Mouse (Mus musculus): ENCODE data around the gene Ltbp1. TPM values are rescaled to one million over a fixed set of nuclear protein-coding genes. Genes with fewer than 3 reads are reported as not detected.
"Not testable (repeated sequence)": the region's sequence is repeated elsewhere in the genome, so short reads cannot be mapped to it uniquely, and the experiment has no call there.

The Ltbp1 gene
- total RNA-seq, 2 experiments from 2014 or later, result 18.7 to 19.0 TPM

DNA sequence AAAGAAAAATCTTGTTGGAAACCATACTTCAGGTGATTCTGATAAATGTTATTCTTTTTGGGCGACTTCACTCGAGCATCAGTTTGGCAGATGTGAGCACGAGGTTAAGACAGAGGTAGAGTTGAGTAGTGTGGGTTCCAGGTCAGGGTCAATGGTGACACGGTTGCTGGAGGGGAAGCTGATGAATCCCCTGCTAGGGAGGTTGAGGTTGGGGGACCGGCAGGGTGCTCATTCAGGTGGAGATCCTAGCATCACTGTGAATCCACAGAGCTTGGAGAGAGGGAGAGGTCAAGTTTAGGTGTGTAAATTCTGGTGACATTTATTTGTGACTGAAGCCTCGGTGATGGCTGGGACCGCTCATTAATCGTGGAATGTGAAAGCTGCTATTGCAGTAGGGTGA lies 110.2 kb downstream of the Ltbp1 start:
- DNase-seq, result no peak

DNA sequence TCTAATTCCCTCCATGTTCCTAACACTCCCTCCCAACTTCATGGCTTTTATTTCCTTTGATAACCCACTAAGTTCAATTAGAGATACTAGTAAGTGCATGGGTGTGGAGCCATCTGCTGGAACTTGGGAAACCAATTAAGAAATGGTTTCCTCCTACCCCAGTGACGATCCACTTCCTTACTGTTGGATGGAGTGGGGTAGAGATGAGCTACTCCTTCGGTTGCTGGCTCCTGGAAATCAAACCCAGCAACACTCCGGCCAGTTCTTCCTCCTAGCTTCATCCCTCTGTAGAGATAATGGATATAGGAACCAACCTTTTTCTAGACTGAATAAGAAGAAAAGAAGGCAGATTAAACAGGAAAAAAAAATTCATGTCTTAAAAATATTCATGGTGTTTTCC lies 113.5 kb downstream of the Ltbp1 start:
- no peak for DNase-seq

DNA sequence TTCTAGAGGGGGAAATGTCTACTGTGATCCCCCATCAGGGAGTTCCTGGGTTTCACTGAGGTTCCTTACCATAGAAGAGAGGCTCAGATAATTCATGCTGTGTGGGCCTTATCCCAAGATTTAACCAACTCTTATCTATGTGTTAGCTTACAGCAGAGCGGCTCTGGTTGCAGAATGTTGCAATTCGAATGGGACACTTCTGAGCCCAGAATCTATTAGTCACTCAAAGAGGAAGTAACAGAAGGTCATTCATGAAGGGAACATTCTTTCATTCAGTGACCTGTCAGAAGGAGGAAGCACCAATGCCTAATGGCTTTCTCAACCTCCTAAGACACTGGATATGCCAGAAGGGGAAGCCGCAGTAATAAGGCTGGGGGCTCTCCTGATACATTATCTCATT lies 114.1 kb downstream of the Ltbp1 start:
- DNase-seq, result peak; percentile 28

DNA sequence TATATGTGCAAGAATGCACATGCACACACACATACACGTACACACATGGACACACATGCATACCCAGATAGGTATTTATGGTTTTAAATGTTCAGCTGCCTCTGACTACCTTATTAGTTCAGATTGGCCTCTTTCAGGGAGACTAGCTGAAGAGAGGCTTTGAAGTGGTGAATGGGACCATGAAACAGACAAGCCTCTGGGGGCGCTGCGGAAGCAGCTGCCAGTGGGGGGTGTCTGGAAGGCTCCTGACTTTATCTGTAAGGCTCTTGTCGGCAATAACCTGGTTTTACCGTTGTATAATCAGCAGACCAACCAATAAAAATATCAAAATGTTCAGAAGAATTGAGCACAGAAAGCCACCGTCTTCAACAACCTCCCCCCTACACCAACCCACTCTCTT lies 114.7 kb downstream of the Ltbp1 start:
- DNase-seq, result no peak

DNA sequence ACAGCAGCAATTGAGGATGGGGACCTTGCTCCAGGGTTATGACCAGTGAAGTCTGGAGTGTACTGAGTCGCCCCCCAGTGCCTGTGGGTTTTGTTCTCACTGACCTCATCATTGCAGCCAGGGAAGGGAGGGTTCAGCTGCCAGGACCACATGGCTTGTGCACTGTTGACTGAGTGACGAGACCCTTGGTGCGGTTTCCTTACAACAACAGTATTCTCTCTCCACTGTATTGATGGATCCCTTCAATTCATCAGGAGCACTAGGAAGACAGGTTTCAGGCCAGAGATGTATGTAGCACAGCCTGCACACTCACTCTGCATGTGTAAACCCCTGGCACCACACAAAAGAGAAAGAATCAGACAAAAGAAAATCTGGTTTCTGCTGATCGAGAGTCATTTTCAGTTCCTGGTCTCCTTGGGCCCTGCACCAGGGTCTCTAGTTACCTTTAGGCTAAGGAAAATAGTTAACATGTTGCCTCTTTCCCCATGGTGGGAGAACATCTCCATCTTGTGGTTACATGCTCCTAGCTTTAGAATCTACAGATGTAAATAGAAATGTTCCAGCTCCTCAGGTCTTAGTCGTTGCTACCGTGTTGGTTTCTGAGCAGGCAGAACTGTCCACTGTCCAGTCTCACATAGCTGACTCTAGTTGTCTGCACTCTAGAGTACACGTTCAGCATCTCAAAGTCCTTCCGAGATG lies 117.4 kb downstream of the Ltbp1 start:
- DNase-seq, result no peak

DNA sequence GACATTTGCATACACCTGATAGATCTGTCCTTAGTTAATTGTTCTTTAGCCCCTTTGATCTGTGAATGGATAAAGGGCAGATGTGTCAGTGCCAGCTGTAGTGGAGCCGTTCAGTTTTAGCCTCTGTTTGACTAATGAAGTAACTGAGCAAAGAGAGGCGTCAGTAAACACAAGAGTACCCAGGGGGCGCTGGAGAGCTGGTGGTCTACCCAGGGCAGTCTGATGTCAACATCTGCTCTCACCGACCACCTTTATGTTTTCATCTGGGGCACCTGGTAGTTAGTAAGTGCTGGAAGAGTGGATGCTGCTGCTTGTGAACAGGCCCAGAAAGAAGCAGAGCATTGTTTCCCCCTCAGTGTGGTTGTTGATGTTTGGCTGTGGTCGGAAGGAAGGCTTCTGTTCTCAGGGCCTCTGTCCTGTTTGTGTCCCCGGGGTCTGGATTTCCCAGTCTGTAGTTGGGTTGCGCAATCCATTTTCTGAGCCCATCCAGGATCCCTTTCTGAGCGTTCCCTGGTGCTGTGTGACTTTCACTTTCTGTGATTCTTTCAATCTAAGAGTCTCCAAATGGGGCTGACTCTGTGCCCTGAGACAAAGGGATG lies 123.1 kb downstream of the Ltbp1 start:
- DNase-seq, result peak; percentile 61

DNA sequence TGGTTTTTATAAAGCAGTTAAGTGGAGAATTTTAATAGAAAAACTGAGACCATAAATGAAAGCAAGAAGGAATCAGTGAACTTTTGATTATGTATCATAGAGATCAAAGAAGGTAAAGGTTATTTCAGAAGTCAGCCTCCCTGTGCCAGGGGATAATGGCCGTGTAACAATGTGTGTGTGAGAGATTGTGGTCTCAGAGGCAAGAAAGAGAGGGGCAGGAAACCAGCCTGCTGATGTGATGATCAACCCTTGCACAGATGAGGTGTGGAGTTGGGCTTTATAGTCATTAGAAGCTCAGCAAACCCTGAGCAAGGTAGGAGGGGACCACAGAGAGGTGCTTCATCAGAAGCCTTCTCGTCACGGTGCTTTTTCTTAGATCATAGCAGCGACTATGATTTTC lies 128.6 kb downstream of the Ltbp1 start:
- no peak for DNase-seq

DNA sequence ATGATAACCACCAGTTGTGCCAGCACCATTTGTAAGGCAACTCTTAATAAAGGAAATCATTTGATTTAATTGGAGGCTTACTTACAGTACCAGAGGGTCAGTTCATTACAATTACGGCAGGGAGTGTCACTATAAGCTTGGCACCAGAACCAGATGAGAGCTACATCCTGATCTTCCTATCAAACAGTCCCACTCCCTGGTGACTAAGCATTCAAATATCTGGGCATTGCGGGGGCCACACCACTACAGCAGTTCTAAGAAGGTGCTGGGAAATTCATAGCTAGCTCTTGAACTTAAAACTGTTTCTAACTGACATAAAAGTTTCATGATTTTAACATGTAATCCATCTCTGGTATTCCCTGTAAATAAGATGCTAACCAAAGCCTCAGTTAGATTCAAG lies 134.4 kb downstream of the Ltbp1 start:
- no peak for DNase-seq

DNA sequence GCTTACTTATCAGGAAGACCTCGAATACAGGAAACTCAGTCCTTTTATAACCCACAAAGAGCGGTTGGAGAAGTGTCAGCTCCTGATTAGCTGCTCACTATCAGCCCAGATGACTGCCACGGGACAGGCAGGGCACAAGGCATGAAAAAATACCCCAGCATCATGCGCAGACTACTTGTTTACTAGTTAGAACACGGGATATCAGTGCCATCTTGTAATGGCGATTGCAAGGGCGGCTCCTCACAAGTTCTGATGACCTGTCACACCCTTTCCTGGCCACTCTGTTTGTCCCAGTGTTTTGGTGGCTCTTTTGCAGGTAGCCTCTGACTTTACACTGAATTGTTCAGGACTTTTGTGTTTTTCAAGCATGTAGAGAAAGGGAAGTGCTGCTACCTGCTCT lies 137.5 kb downstream of the Ltbp1 start:
- not testable (repeated sequence) for DNase-seq

DNA sequence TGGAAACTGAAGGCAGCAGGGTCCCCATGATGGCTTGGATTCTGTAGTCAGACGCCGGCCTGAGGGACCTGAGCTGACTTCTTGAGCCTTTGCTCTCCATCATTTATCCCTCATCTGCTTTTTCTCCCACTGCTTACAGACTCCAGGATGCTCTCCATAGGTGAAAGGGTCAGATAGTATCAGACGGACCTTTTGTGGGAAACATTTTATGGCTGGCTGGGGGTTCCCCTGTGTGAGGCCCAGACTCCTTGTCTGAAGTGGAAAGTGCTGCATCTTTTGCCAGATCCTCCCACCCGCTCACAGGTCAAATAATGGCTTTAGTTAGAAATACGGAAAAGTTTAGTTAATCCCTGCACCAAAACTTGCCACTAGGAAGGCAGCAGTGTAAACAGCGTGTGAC lies 138.6 kb downstream of the Ltbp1 start:
- DNase-seq, result no peak

DNA sequence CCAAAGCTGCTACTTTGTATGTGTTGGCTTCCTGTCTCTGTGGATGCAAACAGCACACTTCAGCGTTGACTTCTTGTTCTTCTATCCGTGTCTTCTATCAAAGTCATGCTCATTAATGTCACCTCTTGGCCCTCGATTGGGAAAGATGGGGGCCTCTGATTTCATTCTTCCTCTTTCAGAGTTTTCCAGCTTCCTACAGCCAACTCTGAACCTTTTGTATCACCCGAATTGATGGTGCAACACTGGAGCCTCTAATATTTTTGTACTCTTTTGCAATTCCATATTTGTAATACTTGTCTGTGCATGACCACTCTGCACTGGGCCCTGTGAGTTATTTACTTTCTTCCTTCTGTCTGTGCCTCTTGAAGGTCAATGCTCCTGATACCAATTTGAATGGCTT lies 141.8 kb downstream of the Ltbp1 start:
- no peak for DNase-seq

DNA sequence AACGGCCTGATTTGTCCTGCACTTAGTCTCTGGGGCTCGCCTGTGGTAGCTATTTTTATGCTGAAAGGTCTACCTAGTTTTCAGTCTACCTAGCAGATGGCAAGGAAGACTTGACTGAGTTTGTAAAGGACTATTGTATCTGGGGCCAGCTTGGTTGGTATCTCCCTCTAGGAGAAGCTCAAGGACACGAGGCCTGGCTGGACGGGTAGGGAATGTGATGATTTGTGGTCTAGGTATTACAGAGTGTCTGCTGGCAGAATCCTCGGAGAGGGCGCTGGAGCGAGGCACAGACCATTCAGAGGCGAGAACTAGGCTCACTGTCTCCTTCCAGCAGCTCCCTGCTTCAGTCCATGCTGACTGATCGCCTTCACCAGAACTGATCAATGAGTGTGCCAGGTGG lies 146.4 kb downstream of the Ltbp1 start:
- DNase-seq, result peak; percentile 43

DNA sequence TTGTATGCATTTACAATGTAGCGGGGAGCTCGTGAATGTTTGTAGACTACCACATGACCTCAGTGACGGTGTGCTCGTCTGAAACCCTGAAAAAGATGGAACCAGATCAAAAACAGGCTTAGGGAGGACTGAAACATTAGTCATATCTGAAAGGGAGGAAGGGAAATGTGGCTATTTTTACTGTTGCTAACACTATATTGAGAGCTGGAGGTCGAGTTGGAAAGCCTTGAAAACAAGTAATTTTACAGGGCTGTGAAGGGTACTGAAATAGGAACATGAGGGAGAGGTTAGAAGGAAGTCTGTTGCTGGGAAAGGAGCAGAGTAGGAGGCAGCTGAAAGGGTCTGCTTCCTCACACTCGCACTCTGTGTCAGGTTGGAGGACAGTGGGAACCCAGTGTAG lies 147.7 kb downstream of the Ltbp1 start:
- DNase-seq, result no peak

DNA sequence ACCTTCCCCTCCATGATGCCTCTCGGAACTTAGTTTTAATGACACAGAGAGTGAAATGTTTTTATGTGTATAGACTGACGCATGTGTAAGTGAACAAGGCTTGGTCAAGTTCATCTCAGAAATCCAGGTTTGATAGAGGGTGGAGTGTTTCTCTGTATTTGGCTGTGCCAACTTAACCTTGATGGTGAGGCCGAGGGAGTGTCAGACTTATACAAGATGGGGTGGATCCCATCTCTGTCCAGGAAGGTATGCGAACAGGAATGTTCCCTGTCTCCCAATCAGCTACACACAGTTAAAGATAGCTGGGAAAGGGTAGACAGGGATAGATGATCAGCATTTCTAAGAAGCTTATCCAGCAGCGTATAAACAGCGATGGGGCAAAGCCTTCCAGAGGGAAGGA lies 153.0 kb downstream of the Ltbp1 start:
- DNase-seq, result no peak

DNA sequence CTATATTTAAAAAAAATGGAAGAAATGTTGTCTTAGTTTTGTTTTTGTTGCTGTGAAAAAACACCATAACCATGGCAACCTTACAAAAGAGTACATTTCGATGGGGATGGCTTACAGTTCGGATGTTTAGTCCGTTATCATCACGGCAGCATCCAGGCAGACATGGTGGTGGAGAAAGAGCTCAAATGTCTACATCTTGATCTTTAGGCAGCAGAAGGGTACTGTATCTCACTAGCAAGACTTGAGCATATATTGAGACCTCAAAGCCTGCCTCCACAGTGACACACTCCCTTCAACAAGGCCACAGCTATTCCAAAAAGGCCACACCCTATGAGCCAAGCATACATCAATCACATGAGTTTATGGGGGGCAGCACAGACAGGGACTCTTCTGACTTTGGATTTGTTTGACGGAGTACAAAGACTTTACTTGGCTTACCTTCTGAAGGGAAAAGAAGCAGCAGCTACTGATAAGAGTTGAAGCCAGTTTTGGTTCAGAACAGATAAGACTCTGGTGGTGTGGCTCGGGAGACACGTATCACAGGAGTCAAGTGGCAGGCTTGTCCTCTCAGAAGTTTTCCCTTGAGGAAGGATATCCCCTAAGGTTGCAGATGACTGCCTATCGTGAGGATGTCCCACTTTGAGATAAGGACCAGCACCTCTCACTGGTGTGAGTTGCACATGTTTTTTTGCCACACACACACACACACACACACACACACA lies 153.9 kb downstream of the Ltbp1 start:
- DNase-seq, result no peak

DNA sequence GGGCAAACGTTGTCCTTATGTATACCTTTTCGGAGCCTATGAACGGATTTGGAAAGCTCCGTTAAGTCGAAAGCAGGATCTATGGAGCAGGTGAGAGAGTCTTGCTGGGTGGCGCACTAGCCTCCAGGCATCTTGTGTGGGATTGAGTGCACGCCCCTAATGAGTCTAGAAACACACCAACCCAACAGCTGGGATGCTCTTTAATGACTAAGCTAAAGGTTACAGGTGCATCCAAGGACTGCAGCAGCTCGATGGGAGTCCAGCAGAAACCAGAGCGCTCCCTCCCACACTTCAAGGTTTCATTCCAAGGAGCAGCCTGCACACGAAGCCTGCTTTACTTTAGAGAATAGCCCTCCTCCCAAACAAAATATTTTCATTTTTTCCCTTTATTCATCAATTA lies 155.7 kb downstream of the Ltbp1 start:
- no peak for DNase-seq

DNA sequence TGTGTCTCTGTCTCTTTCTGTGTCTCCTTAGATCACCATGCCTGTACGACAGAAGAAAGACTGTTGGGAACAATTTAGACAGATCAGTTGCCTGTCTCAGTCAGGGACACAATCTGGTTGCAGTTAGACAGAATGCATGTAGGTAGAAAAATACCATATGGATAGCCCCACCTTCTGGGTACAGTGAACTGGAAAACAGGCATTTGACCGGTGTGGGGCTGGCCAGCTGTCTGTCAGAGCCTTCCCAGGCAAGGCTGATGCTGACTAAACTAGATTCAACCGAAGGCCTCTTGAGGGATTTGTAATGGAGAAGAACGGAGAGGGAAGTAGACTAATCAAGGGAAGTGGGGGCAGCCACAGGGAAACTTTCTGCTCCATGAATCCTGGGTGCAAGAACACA lies 156.6 kb downstream of the Ltbp1 start:
- no peak for DNase-seq

DNA sequence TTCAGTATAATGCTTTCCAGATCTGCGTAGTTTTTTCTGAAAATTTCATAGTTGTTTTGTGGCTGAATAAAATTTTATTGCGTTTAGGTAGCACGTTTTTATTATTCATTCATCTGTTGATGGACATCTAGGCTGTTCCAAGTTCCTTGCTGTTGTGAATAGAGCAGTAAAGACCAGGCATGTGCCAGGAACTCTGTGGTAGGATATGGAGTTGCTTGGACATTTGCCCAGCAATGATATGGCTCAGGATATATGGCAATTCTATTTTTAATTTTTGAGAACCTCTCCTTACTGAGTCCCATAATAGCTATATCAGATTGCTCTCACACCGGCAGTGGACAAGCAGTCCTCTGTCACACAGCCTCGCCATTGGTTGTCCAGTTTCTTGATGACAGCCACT lies 159.2 kb downstream of the Ltbp1 start:
- no peak for DNase-seq

DNA sequence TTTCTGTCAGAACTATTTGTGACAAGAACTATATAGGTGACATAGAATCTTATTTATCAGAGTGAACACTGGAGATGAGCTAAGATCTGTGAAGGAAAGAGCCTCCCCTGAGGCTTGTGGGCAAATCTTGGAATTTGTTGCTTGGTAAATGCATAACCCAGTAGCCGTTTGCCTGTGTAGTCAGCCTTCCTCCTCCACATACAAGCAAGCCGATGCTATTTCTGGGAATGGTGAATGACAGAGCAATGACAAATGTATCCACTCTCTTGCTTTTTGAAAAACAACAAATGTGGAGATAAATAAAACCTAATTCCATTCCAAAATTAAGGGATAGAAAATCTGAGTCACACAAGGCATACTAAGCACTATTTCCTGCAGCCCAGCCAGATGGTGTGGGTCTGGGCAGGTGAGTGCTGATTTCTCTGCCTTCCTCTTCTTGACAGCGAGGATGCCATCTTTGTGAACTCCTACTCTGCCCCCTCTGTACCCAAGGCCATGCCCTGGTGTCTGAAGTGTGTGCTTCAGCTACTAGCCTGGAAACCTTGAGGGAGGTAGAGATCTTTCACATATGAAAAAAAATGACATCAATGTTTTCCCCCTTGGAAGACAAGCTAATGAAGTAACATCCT lies 163.3 kb downstream of the Ltbp1 start:
- DNase-seq, result no peak

DNA sequence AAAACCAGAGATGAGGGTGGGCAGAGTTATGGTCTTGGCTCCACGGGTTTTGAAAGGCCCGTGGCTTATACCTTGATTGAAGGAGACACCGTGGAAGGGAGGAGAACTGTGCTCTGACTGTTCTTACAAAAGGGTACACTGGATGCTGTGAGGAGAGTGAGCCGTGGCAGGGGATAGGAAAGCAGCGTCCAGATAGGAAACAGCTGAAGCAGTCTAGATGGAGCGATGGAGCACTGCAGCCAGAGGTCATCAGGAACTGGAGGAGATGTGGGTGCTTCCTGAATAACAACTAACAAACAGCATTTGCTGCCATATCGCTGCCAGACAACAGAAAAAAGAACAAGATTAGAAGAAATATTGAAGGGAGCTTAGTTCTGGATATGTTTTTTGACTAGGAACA lies 166.3 kb downstream of the Ltbp1 start:
- no peak for DNase-seq

DNA sequence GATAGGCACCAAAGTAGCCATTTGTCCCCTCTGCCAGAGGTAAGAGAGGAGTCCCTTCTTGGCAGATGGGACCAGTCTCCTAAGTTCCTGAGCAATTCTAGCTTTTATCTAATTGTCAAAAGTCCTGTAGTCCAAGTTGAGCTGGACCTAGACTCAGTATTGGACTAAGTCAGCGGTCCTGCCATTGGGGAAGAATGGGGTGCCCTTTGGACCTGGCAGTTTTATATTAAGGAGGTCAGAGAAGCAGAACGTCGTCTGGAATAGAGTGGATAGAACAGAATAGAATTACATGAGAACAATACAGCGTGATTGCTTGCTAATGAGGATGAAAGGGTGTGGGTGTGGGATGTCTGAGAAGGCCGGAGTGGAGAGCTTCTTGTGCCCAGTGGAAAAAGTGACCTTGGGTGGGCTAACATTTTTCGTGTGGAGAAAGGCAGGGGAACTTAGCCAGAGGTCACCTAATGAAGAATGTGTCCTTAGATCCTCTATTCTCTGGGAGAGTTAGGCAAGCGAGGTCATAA lies 167.4 kb downstream of the Ltbp1 start:
- no peak for DNase-seq

DNA sequence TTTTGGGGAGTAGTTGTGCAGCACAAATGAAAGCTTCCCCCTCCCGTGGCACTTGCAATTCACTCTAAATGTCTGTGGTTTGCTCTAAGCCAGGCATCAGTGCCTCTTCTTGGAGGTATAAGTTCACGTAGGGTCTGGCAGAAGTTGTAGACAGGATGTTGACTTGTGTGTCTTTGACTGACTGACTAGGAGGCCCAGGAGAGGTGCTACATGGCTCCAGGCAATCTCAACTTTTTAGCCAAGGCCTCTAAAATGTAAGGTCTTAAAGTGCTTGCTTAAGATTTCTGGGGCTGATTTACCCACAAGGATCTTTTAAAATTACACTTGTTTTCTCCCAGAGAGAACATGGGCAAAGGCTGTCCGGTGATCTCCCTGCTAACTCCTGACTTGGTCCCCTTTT lies 169.1 kb downstream of the Ltbp1 start:
- no peak for DNase-seq
